Mouse (Mus musculus) hindbrain, embryonic 15.5 days (tissue): ENCODE measurements at regions not wholly inside any gene's neighbourhood (a gene's known extent, or its start where the extent isn't known, plus 50 kb on each side); places are given as distances from the start of the nearest gene placed in this dataset.

Experiments
- ATAC-seq: fragments of 200-750 bp; cut with Nextera tagmentation; 2 replicates; pipeline ENCODE4 v1.8.0; 2017; ENCODE audit warnings: low read depth, moderate number of reproducible peaks, moderate TSS enrichment; ENCODE audit not compliant: low FRiP score
- H3K27ac ChIP-seq: fragments of 300-500 bp; sonication (generic); replicated peaks from 2 replicates; pipeline ENCODE4 v1.5.1; 2015; ENCODE audit warnings: mild to moderate bottlenecking, inconsistent platforms
- H3K27me3 ChIP-seq: fragments of 300-500 bp; sonication (generic); 2 replicates; pipeline ENCODE4 v1.6.1; 2015; ENCODE audit warnings: control low read depth, inconsistent platforms
- H3K36me3 ChIP-seq: fragments of 300-500 bp; sonication (generic); 2 replicates; pipeline ENCODE4 v1.6.1; 2015; ENCODE audit warnings: control low read depth, inconsistent platforms
- H3K4me1 ChIP-seq: fragments of 300-500 bp; sonication (generic); replicated peaks from 2 replicates; pipeline ENCODE4 v1.6.1; 2015; ENCODE audit warnings: control low read depth, inconsistent platforms
- H3K4me2 ChIP-seq: fragments of 300-500 bp; sonication (generic); 2 replicates; pipeline ENCODE4 v1.6.1; 2015; ENCODE audit warnings: moderate library complexity, mild to moderate bottlenecking, inconsistent platforms
- H3K4me3 ChIP-seq: fragments of 300-500 bp; sonication (generic); 2 replicates; pipeline ENCODE4 v1.5.1; 2015; ENCODE audit warnings: mild to moderate bottlenecking, inconsistent platforms
- H3K9ac ChIP-seq: fragments of 300-500 bp; sonication (generic); 2 replicates; pipeline ENCODE4 v1.6.1; 2015; ENCODE audit warnings: inconsistent platforms
- H3K9me3 ChIP-seq: fragments of 300-500 bp; sonication (generic); 2 replicates; pipeline ENCODE4 v1.6.1; 2016; ENCODE audit warnings: control low read depth, inconsistent platforms
- WGBS: fragments of 180-500 bp; shearing (Covaris S2); methylation state at CpG from one replicate; pipeline ENCODE4 v1.1.7; 2015; 5-methylcytosine and 5-hydroxymethylcytosine counted together

GRCm38 (mm10) chr13:97317633-97318032 lies 76.7 kb downstream of the Enc1 start:
- WGBS, result 19% methylated on average over 3 of the region's 3 CpGs
- no peaks in the 10 kb centered on the region for H3K9me3 ChIP-seq
- no peaks in the 10 kb centered on the region for H3K36me3 ChIP-seq
- no peak overlapping the region for H3K4me2 ChIP-seq
- no peak overlapping the region for H3K4me3 ChIP-seq
- no peaks in the 10 kb centered on the region for H3K27me3 ChIP-seq
- H3K4me1 ChIP-seq, result peaks cover 19% of the 10 kb centered on the region
- peak overlapping the region; percentile 67; the same call in 1 of the 2 replicates for H3K27ac ChIP-seq
- H3K9ac ChIP-seq, result no peak overlapping the region
- peak; percentile 73 for ATAC-seq

DNA sequence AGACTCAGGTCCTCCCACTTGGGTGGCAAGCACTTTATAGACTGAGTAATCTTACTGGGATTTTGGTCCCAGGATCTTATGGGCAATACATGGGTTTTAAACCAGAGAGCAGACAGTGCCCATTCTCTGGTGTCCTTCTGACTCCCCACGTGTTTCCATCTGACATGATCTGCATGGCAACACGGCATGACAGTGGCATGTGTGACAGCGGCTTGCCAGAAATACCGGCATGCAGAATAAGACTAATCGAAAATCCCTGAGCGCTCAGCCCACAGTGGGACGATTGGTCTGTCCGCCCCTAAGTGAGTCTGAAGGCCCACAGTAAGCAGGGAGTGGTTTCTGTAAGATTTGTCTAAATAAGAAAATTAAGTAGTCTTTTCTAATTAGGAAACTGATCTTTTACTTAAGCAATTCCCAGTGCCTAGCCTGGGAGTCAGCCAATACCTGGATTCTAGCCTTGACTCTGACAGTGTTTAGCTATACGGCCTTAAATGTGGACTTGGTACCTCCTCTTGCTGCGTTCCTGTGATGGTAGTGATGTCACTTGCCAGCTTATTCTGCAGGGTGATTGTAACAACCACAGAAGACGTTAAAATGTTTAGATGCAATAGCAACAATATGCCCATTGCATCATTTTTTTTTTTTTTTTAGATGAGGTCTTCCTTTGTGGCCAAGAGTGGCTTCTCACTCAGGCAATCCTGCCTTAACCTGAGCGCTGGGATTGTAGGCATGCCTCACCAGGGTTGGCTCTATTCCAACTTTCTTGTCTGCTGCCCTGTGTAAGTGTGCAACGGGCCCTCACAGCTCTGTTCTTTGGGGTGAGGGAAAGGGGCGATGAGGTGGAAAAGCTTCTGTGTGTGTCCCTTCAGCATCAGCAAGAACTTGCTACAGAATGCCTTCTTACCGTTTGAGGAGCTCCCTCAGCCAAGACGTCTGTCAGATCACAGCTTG lies 71.8 kb downstream of the Enc1 start:
- H3K9ac ChIP-seq, result no peak overlapping the region
- 57% methylated on average over 16 of the region's 16 CpGs for WGBS
- peak; percentile 35; the same call in 1 of the 2 replicates for ATAC-seq

DNA sequence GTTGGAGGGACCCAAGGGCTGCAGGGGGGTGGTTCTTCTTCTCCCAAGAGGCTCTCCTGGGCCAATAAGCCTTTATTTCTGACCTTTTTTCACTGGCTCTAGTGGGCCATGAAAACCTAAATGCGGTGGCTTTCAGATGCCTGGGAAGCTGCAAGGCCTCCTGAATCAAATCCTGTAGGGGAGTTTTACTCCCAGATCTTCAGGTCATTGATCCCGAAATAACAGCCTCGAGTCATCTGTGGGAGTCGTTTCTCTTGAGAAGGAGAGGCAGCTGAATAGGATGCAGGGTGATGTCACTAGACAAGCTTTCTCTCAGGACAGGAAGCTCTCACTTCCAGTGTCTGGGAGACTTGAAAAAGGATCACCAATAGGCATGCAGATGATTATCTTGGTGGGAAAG lies 70.4 kb downstream of the Enc1 start:
- H3K27me3 ChIP-seq, result no peaks in the 10 kb centered on the region
- no peak for ATAC-seq
- H3K4me3 ChIP-seq, result no peak overlapping the region
- no peaks in the 10 kb centered on the region for H3K36me3 ChIP-seq
- H3K9ac ChIP-seq, result no peak overlapping the region
- no peak overlapping the region for H3K27ac ChIP-seq
- peaks cover 16% of the 10 kb centered on the region for H3K4me1 ChIP-seq
- no peaks in the 10 kb centered on the region for H3K9me3 ChIP-seq
- 9% methylated on average over 4 of the region's 4 CpGs for WGBS
- H3K4me2 ChIP-seq, result no peak overlapping the region

More for the DNA sequence above, 71.8 kb downstream of the Enc1 start:
- H3K27ac ChIP-seq, result no peak overlapping the region
- peaks cover 23% of the 10 kb centered on the region for H3K4me1 ChIP-seq
- no peaks in the 10 kb centered on the region for H3K27me3 ChIP-seq
- no peak overlapping the region for H3K4me2 ChIP-seq
- no peak overlapping the region for H3K4me3 ChIP-seq
- no peaks in the 10 kb centered on the region for H3K9me3 ChIP-seq
- no peaks in the 10 kb centered on the region for H3K36me3 ChIP-seq

DNA sequence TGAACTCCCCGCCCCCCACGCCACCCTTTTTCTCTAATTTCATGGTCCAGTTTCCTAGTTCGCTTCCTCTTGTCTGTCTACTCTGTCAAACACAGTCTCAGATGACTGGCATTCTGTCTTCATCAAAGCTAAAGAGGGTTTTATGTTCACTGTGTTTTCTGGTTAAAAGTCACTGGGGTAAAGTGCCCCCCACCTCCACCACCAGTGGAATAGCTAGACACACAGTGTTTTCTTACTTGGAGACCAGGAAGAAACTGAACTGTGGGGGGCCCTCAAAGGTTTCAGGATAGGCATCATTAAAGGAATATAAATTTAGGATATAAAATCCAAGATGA lies 69.9 kb downstream of the Enc1 start:
- no peak for ATAC-seq
- Histone ChIP-seq H3K4me2 (no peak overlapping the region), H3K36me3 (no peaks in the 10 kb centered on the region), H3K27me3 (no peaks in the 10 kb centered on the region), H3K27ac (no peak overlapping the region), H3K4me1 (peaks cover 16% of the 10 kb centered on the region), H3K4me3 (no peak overlapping the region), H3K9me3 (no peaks in the 10 kb centered on the region), H3K9ac (no peak overlapping the region)
- WGBS, result 15% methylated on average over 3 of the region's 3 CpGs

DNA sequence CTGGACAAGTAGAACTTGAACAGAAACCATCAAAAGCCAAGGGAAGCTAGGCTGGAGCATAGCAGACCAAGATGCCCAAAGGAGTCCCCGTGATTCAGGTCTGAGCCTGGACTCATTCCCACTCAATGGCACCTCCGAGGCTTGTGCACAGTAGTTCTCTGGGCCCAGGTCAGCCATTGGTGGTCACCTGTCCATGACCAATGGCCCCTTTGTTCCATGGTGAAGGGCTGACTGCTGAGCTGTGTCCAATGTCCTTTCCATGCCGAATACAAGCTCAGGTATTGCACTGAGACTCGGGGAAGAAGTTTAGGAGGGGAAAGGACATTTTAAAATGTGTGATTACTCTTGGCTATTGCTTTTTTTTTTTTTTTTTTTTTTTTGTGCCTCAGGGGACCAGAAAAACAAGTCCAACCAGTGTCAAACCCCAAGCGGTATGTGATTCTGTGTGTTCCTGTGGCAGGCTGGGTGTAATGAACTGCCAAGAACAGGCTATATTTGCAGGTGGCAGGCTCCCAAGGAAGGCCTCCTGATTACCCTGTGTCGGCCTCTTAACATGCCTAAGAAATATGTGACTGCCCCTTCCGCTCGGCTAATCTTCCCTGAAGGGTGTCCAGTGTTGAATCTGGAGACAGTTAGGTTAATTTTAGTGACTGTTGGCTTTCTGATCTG lies 69.4 kb downstream of the Enc1 start:
- no peaks in the 10 kb centered on the region for H3K36me3 ChIP-seq
- no peaks in the 10 kb centered on the region for H3K9me3 ChIP-seq
- WGBS, result 29% methylated on average over 8 of the region's 8 CpGs
- no peak overlapping the region for H3K9ac ChIP-seq
- H3K4me1 ChIP-seq, result peaks cover 16% of the 10 kb centered on the region
- ATAC-seq, result no peak; the same call in 1 of the 2 replicates
- H3K4me2 ChIP-seq, result no peak overlapping the region
- H3K4me3 ChIP-seq, result no peak overlapping the region
- no peaks in the 10 kb centered on the region for H3K27me3 ChIP-seq
- no peak overlapping the region for H3K27ac ChIP-seq

DNA sequence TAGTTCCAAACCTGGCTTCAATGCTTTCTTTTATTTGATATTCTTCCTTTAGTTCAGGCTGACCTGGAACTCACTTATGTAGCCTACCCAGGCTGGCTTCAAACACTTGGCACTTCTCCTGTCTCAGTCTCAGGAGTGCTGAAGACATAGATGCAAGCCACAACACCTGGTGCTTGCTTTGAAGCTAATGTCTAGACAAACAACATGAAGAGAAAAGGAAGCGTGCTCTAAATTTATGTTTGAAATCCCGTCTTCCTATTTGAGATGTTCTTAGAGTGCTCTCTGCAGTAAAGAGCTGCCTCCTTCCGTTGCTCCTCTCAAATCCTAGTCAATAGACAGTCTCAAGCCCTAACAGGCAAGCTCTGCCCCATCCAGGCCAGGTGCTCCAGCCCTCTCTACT lies 68.5 kb downstream of the Enc1 start:
- no peak for ATAC-seq
- Histone ChIP-seq H3K27ac (no peak overlapping the region), H3K27me3 (no peaks in the 10 kb centered on the region), H3K36me3 (no peaks in the 10 kb centered on the region), H3K9me3 (no peaks in the 10 kb centered on the region), H3K4me3 (no peak overlapping the region), H3K4me1 (peaks cover 16% of the 10 kb centered on the region), H3K9ac (no peak overlapping the region), H3K4me2 (no peak overlapping the region)
- 80% methylated on average over 3 of the region's 3 CpGs for WGBS

DNA sequence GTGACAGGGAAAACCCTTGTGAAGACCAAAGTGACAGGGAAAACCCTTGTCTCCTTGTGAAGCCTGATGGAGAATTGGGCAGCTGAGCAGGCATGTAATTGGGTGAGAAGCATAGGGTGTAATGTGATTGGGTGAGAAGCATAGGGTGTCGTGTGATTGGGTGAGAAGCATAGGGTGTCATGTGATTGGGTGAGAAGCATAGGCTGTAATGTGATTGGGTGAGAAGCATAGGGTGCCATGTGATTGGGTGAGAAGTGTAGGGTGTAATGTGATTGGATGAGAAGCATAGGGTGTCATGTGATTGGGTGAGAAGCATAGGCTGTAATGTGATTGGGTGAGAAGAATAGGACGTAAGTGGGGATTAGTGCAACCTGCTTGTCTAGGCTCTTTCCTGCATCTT lies 67.5 kb downstream of the Enc1 start:
- Histone ChIP-seq H3K27ac (no peak overlapping the region), H3K9me3 (no peaks in the 10 kb centered on the region), H3K27me3 (no peaks in the 10 kb centered on the region), H3K4me2 (no peak overlapping the region), H3K4me1 (peaks cover 15% of the 10 kb centered on the region), H3K36me3 (no peaks in the 10 kb centered on the region), H3K4me3 (no peak overlapping the region), H3K9ac (no peak overlapping the region)
- ATAC-seq, result no peak
- 99% methylated on average over 2 of the region's 2 CpGs for WGBS
